Mouse (Mus musculus) MEL (cell line): ENCODE results near the gene Hoxc5.

Experiments
- CHD1 ChIP-seq: IDR thresholded peaks from 2 replicates; pipeline ENCODE4 v1.6.1; 2012; ENCODE audit warnings: low read depth, mild to moderate bottlenecking, inconsistent platforms, low read length, improper control_type of control experiment
- CTCF ChIP-seq, 3 experiments: IDR thresholded peaks in 2 of 3; conservative IDR thresholded peaks in 1 of 3; 2 replicates each; pipeline ENCODE4 v1.5.1; 2011 to 2012; ENCODE audit warnings: low read length in 3 of 3, low read depth in 2 of 3, mild to moderate bottlenecking in 2 of 3, improper control_type of control experiment in 1 of 3, inconsistent platforms in 1 of 3, mixed read lengths in 1 of 3, moderate library complexity in 1 of 3; ENCODE audit not compliant: control insufficient read depth in 1 of 3, insufficient read depth in 1 of 3, poor library complexity in 1 of 3, severe bottlenecking in 1 of 3
- E2F4 ChIP-seq: IDR thresholded peaks from 2 replicates; pipeline ENCODE4 v1.6.1; 2011; ENCODE audit warnings: low read depth, low read length, improper control_type of control experiment, borderline replicate concordance
- EP300 ChIP-seq, 2 experiments: IDR thresholded peaks; 2 replicates each; pipeline ENCODE4 v1.6.1; 2011; ENCODE audit warnings: improper control_type of control experiment in 2 of 2, low read length in 2 of 2, low read depth in 1 of 2, mild to moderate bottlenecking in 1 of 2
- MAFK ChIP-seq: IDR thresholded peaks from 2 replicates; pipeline ENCODE4 v1.6.1; 2011; ENCODE audit warnings: low read depth, mild to moderate bottlenecking, low read length, improper control_type of control experiment, borderline replicate concordance
- MEF2A ChIP-seq: IDR thresholded peaks from 2 replicates; pipeline ENCODE4 v1.6.1; 2014; ENCODE audit warnings: low read depth, mild to moderate bottlenecking, inconsistent platforms, low read length, improper control_type of control experiment; ENCODE audit not compliant: poor library complexity, insufficient replicate concordance, severe bottlenecking; ENCODE audit errors: extremely low read depth
- NRF1 ChIP-seq: IDR thresholded peaks from 2 replicates; pipeline ENCODE4 v1.6.1; 2014; ENCODE audit warnings: low read depth, mild to moderate bottlenecking, inconsistent platforms, low read length, improper control_type of control experiment, moderate library complexity; ENCODE audit not compliant: poor library complexity, insufficient read depth, severe bottlenecking
- POLR2A ChIP-seq, 2 experiments: IDR thresholded peaks; 2 replicates each; pipeline ENCODE4 v1.6.1; 2011 to 2012; ENCODE audit warnings: low read length in 2 of 2, mild to moderate bottlenecking in 2 of 2, control low read depth in 1 of 2, improper control_type of control experiment in 1 of 2, low read depth in 1 of 2, moderate library complexity in 1 of 2; ENCODE audit not compliant: control insufficient read depth in 1 of 2, insufficient read depth in 1 of 2, poor library complexity in 1 of 2
- TAL1 ChIP-seq: IDR thresholded peaks from 2 replicates; pipeline ENCODE4 v1.6.1; 2012; ENCODE audit warnings: mild to moderate bottlenecking, inconsistent platforms, low read length, moderate library complexity, mixed read lengths
- USF1 ChIP-seq: IDR thresholded peaks from 2 replicates; pipeline ENCODE4 v1.6.1; 2014; ENCODE audit warnings: low read depth, mild to moderate bottlenecking, inconsistent platforms, low read length, improper control_type of control experiment, moderate library complexity

- TF ChIP-seq USF1 = no peak
- no peak for TF ChIP-seq EP300 (IDR thresholded peaks at IDR 0.05; ENCODE audit: low read depth in 1 of 2, low read length in 2 of 2)
- TF ChIP-seq POLR2A (IDR thresholded peaks at IDR 0.05; ENCODE audit: control insufficient read depth in 1 of 2, insufficient read depth in 1 of 2, low read depth in 1 of 2, low read length in 2 of 2, poor library complexity in 1 of 2) = no peak
- no peak for TF ChIP-seq TAL1
- TF ChIP-seq E2F4 = no peak
- TF ChIP-seq MEF2A = no peak
- no peak for TF ChIP-seq CTCF (IDR thresholded peaks at IDR 0.05 in 2 of 3, conservative IDR thresholded peaks at IDR 0.05 in 1 of 3; ENCODE audit: control insufficient read depth in 1 of 3, insufficient read depth in 1 of 3, low read depth in 2 of 3, low read length in 3 of 3, poor library complexity in 1 of 3, severe bottlenecking in 1 of 3)
- no peak for TF ChIP-seq NRF1
- TF ChIP-seq MAFK = no peak
- TF ChIP-seq CHD1 = no peak
Observed at GRCm38 (mm10) chr15:103015009-103015399, 47.8 kb downstream of the Hoxc5 start.
